ENCODE assay signal across 15 mouse cellular contexts in genomic region chr8:127985616-127986015, GRCm38 (mm10).
DNase-seq lines count a peak whose midpoint lies in the region; ATAC-seq lines count a peak whose summit lies in the region.
"Had no signal": no experiment of that assay in that cellular context is flagged by ENCODE, and none has a peak within 500 bp of the region (broad histone marks: within the 10 kb centered on the region; RNA-seq: fewer than 3 reads in every experiment).

No protein-coding gene starts in this region.

- no peak overlapping the region for H3K4me2 ChIP-seq in forebrain, embryonic 14.5 days (ENCODE audit: low read length)
- H3K4me2 ChIP-seq in forebrain, embryonic 11.5 days (ENCODE audit: low read depth, low read length, severe bottlenecking): no peak overlapping the region
- no peak overlapping the region for H3K4me2 ChIP-seq in kidney, embryonic 16.5 days (replicated peaks; ENCODE audit: low read depth, low read length)
- H3K4me2 ChIP-seq: limb, embryonic 13.5 days; midbrain, embryonic 15.5 days had no signal

- H3K27me3 ChIP-seq in forebrain, embryonic 14.5 days (replicated peaks; ENCODE audit: control insufficient read depth, insufficient read depth, low read length): no peaks in the 10 kb centered on the region
- H3K27me3 ChIP-seq in forebrain, embryonic 11.5 days (ENCODE audit: control insufficient read depth, insufficient read depth, low read length): no peaks in the 10 kb centered on the region
- H3K27me3 ChIP-seq in kidney, embryonic 16.5 days (ENCODE audit: insufficient read depth, low read length): no peaks in the 10 kb centered on the region
- H3K27me3 ChIP-seq: limb, embryonic 13.5 days; midbrain, embryonic 15.5 days had no signal

- peak; percentile 21 for DNase-seq in forebrain, embryonic 14.5 days (ENCODE audit: low spot score)
- no peak for DNase-seq in forebrain, embryonic 11.5 days (ENCODE audit: low spot score)
- DNase-seq in kidney, postnatal 36 days: no peak
- peak; percentile 11 for DNase-seq in cerebellum, adult 9-11 months
- peak; percentile 73 for DNase-seq in retina, embryonic 14.5 days (ENCODE audit: low spot score)
- DNase-seq in layer of hippocampus, adult 9-10 months (ENCODE audit: low spot score): no peak
- DNase-seq in urinary bladder, postnatal 4 days (ENCODE audit: low spot score in 2 of 2): no peak
- DNase-seq: kidney, postnatal 10 days; lung, adult 18-20 months; thymus, postnatal 25 days had no signal

- WGBS in forebrain, embryonic 14.5 days: 69% methylated on average over 6 of the region's 6 CpGs
- WGBS in forebrain, embryonic 11.5 days: 65% methylated on average over 6 of the region's 6 CpGs
- 38% methylated on average over 6 of the region's 6 CpGs for WGBS in kidney, embryonic 16.5 days

- no peaks in the 10 kb centered on the region for H3K36me3 ChIP-seq in forebrain, embryonic 14.5 days (ENCODE audit: control insufficient read depth, insufficient read depth, low read length)
- H3K36me3 ChIP-seq in forebrain, embryonic 11.5 days (ENCODE audit: control insufficient read depth, insufficient read depth, low read length): no peaks in the 10 kb centered on the region
- H3K36me3 ChIP-seq in kidney, embryonic 16.5 days (ENCODE audit: insufficient read depth, low read length): no peaks in the 10 kb centered on the region
- H3K36me3 ChIP-seq: limb, embryonic 13.5 days; midbrain, embryonic 15.5 days had no signal

- H3K4me1 ChIP-seq in forebrain, embryonic 14.5 days (ENCODE audit: control insufficient read depth, insufficient read depth, low read length): peaks cover 3% of the 10 kb centered on the region
- H3K4me1 ChIP-seq in forebrain, embryonic 11.5 days (replicated peaks; ENCODE audit: control insufficient read depth, insufficient read depth, low read length): no peaks in the 10 kb centered on the region
- peaks cover 6% of the 10 kb centered on the region; the same call in 1 of the 2 replicates for H3K4me1 ChIP-seq in kidney, embryonic 16.5 days (ENCODE audit: insufficient read depth, low read length)
- H3K4me1 ChIP-seq: limb, embryonic 13.5 days; midbrain, embryonic 15.5 days had no signal

- H3K4me3 ChIP-seq in forebrain, embryonic 14.5 days (ENCODE audit: low read depth, low read length): no peak overlapping the region
- H3K4me3 ChIP-seq in forebrain, embryonic 11.5 days (ENCODE audit: low read depth, low read length): no peak overlapping the region
- H3K4me3 ChIP-seq in kidney, embryonic 16.5 days (ENCODE audit: low read length): no peak overlapping the region
- H3K4me3 ChIP-seq: heart, adult 2 months; limb, embryonic 13.5 days; midbrain, embryonic 15.5 days had no signal

- ATAC-seq in forebrain, embryonic 14.5 days: no peak
- ATAC-seq in forebrain, embryonic 11.5 days (replicated peaks; ENCODE audit: low FRiP score): no peak
- peak; percentile 88 for ATAC-seq in kidney, embryonic 16.5 days (ENCODE audit: low FRiP score, low TSS enrichment)
- ATAC-seq: inflammation-experienced regulatory T-cells, adult 6 months; midbrain, embryonic 15.5 days had no signal

- H3K9ac ChIP-seq in forebrain, embryonic 14.5 days (ENCODE audit: low read length): no peak overlapping the region
- no peak overlapping the region for H3K9ac ChIP-seq in forebrain, embryonic 11.5 days (ENCODE audit: low read length)
- H3K9ac ChIP-seq in kidney, embryonic 16.5 days (replicated peaks; ENCODE audit: low read length): no peak overlapping the region
- H3K9ac ChIP-seq: limb, embryonic 13.5 days; midbrain, embryonic 15.5 days had no signal

- no peak overlapping the region for H3K27ac ChIP-seq in forebrain, embryonic 14.5 days (ENCODE audit: low read depth, low read length)
- no peak overlapping the region for H3K27ac ChIP-seq in forebrain, embryonic 11.5 days (ENCODE audit: low read depth, low read length)
- H3K27ac ChIP-seq in kidney, embryonic 16.5 days (ENCODE audit: low read length): no peak overlapping the region
- H3K27ac ChIP-seq: heart, adult 2 months; limb, embryonic 13.5 days; midbrain, embryonic 15.5 days had no signal

- H3K9me3 ChIP-seq in forebrain, embryonic 14.5 days (replicated peaks; ENCODE audit: control insufficient read depth, low read length): no peaks in the 10 kb centered on the region
- no peaks in the 10 kb centered on the region for H3K9me3 ChIP-seq in forebrain, embryonic 11.5 days (ENCODE audit: control insufficient read depth, low read length)
- no peaks in the 10 kb centered on the region for H3K9me3 ChIP-seq in kidney, embryonic 16.5 days (ENCODE audit: low read length)
- H3K9me3 ChIP-seq: limb, embryonic 13.5 days; midbrain, embryonic 15.5 days had no signal

Comparison
In these comparisons a context has a peak if more than half of its experiments do, and no peak if none do; other contexts are left out.
1. DNase-seq: peak in forebrain, embryonic 14.5 days (single experiment), cerebellum, adult 9-11 months (single experiment) and retina, embryonic 14.5 days (single experiment); none in forebrain, embryonic 11.5 days (single experiment), kidney, postnatal 36 days (0 of 2), layer of hippocampus, adult 9-10 months (single experiment) and urinary bladder, postnatal 4 days (0 of 2).